Mouse (Mus musculus) G1E (cell line): ENCODE measurements at regions not wholly inside any gene's neighbourhood (a gene's known extent, or its start where the extent isn't known, plus 50 kb on each side); places are given as distances from the start of the nearest gene placed in this dataset.

Source experiments
- CTCF ChIP-seq: IDR thresholded peaks from 2 replicates; pipeline ENCODE4 v1.5.1; 2012; ENCODE audit warnings: low read depth, low read length, inconsistent platforms, mixed read lengths
- GATA1 ChIP-seq: IDR thresholded peaks from 2 replicates; pipeline ENCODE4 v1.6.1; 2012; ENCODE audit warnings: borderline replicate concordance, low read length, inconsistent platforms, mixed read lengths
- TAL1 ChIP-seq: conservative IDR thresholded peaks from 2 replicates; pipeline ENCODE4 v1.6.1; 2012; ENCODE audit warnings: low read depth, low read length, inconsistent platforms, mixed read lengths

- TF ChIP-seq TAL1 (no peak), CTCF (no peak), GATA1 (no peak)
Observed at GRCm38 (mm10) chr10:45784150-45784479, 206.5 kb downstream of the Hace1 start.
